Mouse (Mus musculus): ENCODE results near the gene Zcchc2. TPM values are rescaled to one million over a fixed set of nuclear protein-coding genes. Genes with fewer than 3 reads are reported as not detected.

Gene Zcchc2
- total and polyA plus RNA-seq, 3 experiments: 6.8 to 12.6 (median 7.8) TPM

DNA sequence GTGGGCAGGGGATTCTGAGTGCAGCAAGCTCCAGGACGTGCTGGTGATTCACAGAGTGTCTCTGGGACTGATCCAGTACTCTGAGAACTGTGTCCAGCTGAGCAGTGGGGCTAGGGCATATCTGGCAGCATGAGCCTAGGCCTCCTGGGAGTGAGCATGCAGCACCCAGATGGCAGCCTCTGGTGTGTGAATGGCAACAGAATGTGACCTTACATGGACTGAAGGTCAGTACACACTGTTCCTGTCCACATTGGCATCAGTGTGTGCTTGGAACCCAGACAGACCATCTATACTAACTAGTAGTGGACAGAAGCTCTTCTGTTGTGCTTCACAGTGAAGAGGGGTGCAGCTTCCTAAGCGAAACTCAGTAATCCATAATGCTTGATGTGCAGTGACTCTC, 23.6 kb downstream of the Zcchc2 start:
- in situ Hi-C loops (cut with MboI; ENCODE audit: low pct_ligation_motif_present, low pct_unique_long_range_greater_than_20kb, low sequenced_read_pairs) (no loop called here), dilution Hi-C loops (cut with MboI; ENCODE audit: extremely low pct_ligation_motif_present, extremely low pct_unique_long_range_greater_than_20kb, low sequenced_read_pairs) (no loop called here)
- no peak for TF ChIP-seq GABPA (IDR thresholded peaks at IDR 0.05; ENCODE audit: insufficient replicate concordance, low read depth, low read length)
- TF ChIP-seq TBP (conservative IDR thresholded peaks at IDR 0.05; ENCODE audit: low read depth, low read length): no peak
- no peak for TF ChIP-seq USF1 (IDR thresholded peaks at IDR 0.05; ENCODE audit: low read depth, low read length)
- TF ChIP-seq MEF2A (IDR thresholded peaks at IDR 0.05; ENCODE audit: borderline replicate concordance, low read depth, low read length): no peak
- no peak for TF ChIP-seq E2F4 (IDR thresholded peaks at IDR 0.05; ENCODE audit: insufficient replicate concordance, low read depth, low read length)
- TF ChIP-seq UBTF (IDR thresholded peaks at IDR 0.05; ENCODE audit: low read depth, low read length): no peak
- TF ChIP-seq BHLHE40 (IDR thresholded peaks at IDR 0.05; ENCODE audit: low read depth, low read length): no peak
- no peak for TF ChIP-seq CTCF (conservative IDR thresholded peaks at IDR 0.05 in 1 of 2, IDR thresholded peaks at IDR 0.05 in 1 of 2; ENCODE audit: low read depth in 2 of 2, low read length in 2 of 2)
- no peak for TF ChIP-seq MAX (IDR thresholded peaks at IDR 0.05; ENCODE audit: low read length)
- no peak for TF ChIP-seq TCF12 (IDR thresholded peaks at IDR 0.05; ENCODE audit: low read depth, low read length)
- TF ChIP-seq ZKSCAN1 (IDR thresholded peaks at IDR 0.05; ENCODE audit: borderline replicate concordance, low read depth, low read length): no peak
- no peak for TF ChIP-seq SIN3A (IDR thresholded peaks at IDR 0.05; ENCODE audit: low read length)
- TF ChIP-seq RCOR1 (conservative IDR thresholded peaks at IDR 0.05; ENCODE audit: low read depth, low read length): no peak
- TF ChIP-seq POLR2A (IDR thresholded peaks at IDR 0.05; ENCODE audit: low read depth, low read length): no peak
- TF ChIP-seq CHD1 (IDR thresholded peaks at IDR 0.05; ENCODE audit: low read depth, low read length): no peak
- TF ChIP-seq MAFK (IDR thresholded peaks at IDR 0.05; ENCODE audit: insufficient replicate concordance, low read length): no peak
- TF ChIP-seq KAT2A (IDR thresholded peaks at IDR 0.05; ENCODE audit: insufficient replicate concordance, low read length): no peak
- no peak for TF ChIP-seq MXI1 (IDR thresholded peaks at IDR 0.05; ENCODE audit: low read depth, low read length)
- no peak for TF ChIP-seq USF2 (conservative IDR thresholded peaks at IDR 0.05; ENCODE audit: low read depth, low read length)
- no peak for TF ChIP-seq NRF1 (IDR thresholded peaks at IDR 0.05; ENCODE audit: low read depth, low read length)
- Histone ChIP-seq H3K4me3 (replicated peaks in 1 of 3; ENCODE audit: low read depth in 2 of 3, low read length in 2 of 3, poor library complexity in 1 of 3) (no peak overlapping the region), H3K27me3 (replicated peaks) (no peaks in the 10 kb centered on the region), H3K27ac (ENCODE audit: insufficient read depth, low read depth) (no peak overlapping the region), H3K9ac (ENCODE audit: insufficient read depth, low read depth) (no peak overlapping the region), H3K79me2 (replicated peaks; ENCODE audit: control insufficient read depth, extremely low read depth, insufficient read depth, poor library complexity, severe bottlenecking) (no peaks in the 10 kb centered on the region), H3K4me2 (ENCODE audit: insufficient read depth, low read depth, poor library complexity, severe bottlenecking) (no peak overlapping the region), H3K9me3 (replicated peaks; ENCODE audit: low read length) (no peaks in the 10 kb centered on the region), H3K4me1 (ENCODE audit: control insufficient read depth in 1 of 2, insufficient read depth in 2 of 2) (no peaks in the 10 kb centered on the region), H3K36me3 (replicated peaks in 1 of 2; ENCODE audit: control insufficient read depth in 1 of 2, insufficient read depth in 1 of 2, low read length in 1 of 2) (peaks cover 34 to 90% of the 10 kb centered on the region in 2 experiments)
- DNase-seq (ENCODE audit: extremely low read depth): no peak

DNA sequence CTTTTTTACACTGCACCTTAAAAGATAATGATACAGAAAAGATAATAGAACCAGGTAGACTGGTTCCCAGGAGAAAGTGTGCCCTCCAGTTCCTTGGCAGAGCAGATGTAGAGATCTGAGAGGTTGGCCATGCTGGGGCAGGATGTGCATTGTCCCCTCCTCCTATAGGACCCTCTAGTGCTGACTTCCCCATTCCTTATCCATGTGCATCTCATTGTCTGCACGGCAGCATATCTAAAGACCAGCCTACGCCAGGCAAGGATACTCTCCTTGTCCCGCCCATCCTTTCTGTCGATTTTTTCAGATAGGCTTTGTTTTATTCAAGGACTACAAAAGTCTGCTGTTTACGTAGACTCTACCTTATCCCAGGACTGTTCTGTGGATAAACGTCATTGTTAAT, 26.1 kb downstream of the Zcchc2 start:
- H3K4me1 ChIP-seq (ENCODE audit: control insufficient read depth in 1 of 2, insufficient read depth in 2 of 2): peaks cover 0 to 7% of the 10 kb centered on the region in 2 experiments; a peak in 1 of 4 replicates
- no peak overlapping the region for H3K4me3 ChIP-seq (replicated peaks in 1 of 3; ENCODE audit: low read depth in 2 of 3, low read length in 2 of 3, poor library complexity in 1 of 3)
- no peak for DNase-seq (ENCODE audit: extremely low read depth)
- no peak overlapping the region for H3K27ac ChIP-seq (ENCODE audit: insufficient read depth, low read depth)
- H3K27me3 ChIP-seq (replicated peaks): no peaks in the 10 kb centered on the region
- dilution Hi-C loops (cut with MboI; ENCODE audit: extremely low pct_ligation_motif_present, extremely low pct_unique_long_range_greater_than_20kb, low sequenced_read_pairs): no loop called here
- in situ Hi-C loops (cut with MboI; ENCODE audit: low pct_ligation_motif_present, low pct_unique_long_range_greater_than_20kb, low sequenced_read_pairs): no loop called here
- no peak for TF ChIP-seq NELFE (IDR thresholded peaks at IDR 0.05; ENCODE audit: low read depth, low read length)
- TF ChIP-seq MEF2A (IDR thresholded peaks at IDR 0.05; ENCODE audit: borderline replicate concordance, low read depth, low read length): no peak
- no peak for TF ChIP-seq ZC3H11A (IDR thresholded peaks at IDR 0.05; ENCODE audit: low read depth, low read length)
- TF ChIP-seq ZMIZ1 (IDR thresholded peaks at IDR 0.05; ENCODE audit: low read depth, low read length): no peak
- TF ChIP-seq HCFC1 (IDR thresholded peaks at IDR 0.05; ENCODE audit: low read depth, low read length): no peak
- TF ChIP-seq ETS1 (conservative IDR thresholded peaks at IDR 0.05; ENCODE audit: low read depth, low read length): no peak
- no peak for TF ChIP-seq CHD2 (IDR thresholded peaks at IDR 0.05; ENCODE audit: low read length)
- TF ChIP-seq CTCF (conservative IDR thresholded peaks at IDR 0.05 in 1 of 2, IDR thresholded peaks at IDR 0.05 in 1 of 2; ENCODE audit: low read depth in 2 of 2, low read length in 2 of 2): no peak
- TF ChIP-seq SIN3A (IDR thresholded peaks at IDR 0.05; ENCODE audit: low read length): no peak
- TF ChIP-seq POLR2AphosphoS2 (IDR thresholded peaks at IDR 0.05; ENCODE audit: low read depth, low read length): no peak
- no peak for TF ChIP-seq UBTF (IDR thresholded peaks at IDR 0.05; ENCODE audit: low read depth, low read length)
- H3K36me3 ChIP-seq (replicated peaks in 1 of 2; ENCODE audit: control insufficient read depth in 1 of 2, insufficient read depth in 1 of 2, low read length in 1 of 2): peaks cover 50 to 94% of the 10 kb centered on the region in 2 experiments
- H3K4me2 ChIP-seq (ENCODE audit: insufficient read depth, low read depth, poor library complexity, severe bottlenecking): no peak overlapping the region
- H3K9me3 ChIP-seq (replicated peaks; ENCODE audit: low read length): no peaks in the 10 kb centered on the region
- H3K79me2 ChIP-seq (replicated peaks; ENCODE audit: control insufficient read depth, extremely low read depth, insufficient read depth, poor library complexity, severe bottlenecking): no peaks in the 10 kb centered on the region
- no peak overlapping the region for H3K9ac ChIP-seq (ENCODE audit: insufficient read depth, low read depth)

All from CH12.LX (cell line).